Mouse (Mus musculus) right cerebral cortex, adult 2 months (tissue): Measurements from ENCODE around the gene Chmp3.
A peak's percentile ranks its signal among the peaks of the same experiment; 100 is the strongest.

Experiments used
- DNase-seq, 2 experiments: peaks; one replicate each; pipeline ENCODE4 v3.0.0; 2021 to 2022; ENCODE audit warnings: low spot score in 2 of 2

The Chmp3 gene

GRCm38 (mm10) chr6:71543686-71544499, at the start of gene Chmp3:
Chmp3 (plus strand) TSS chr6:71543797.
- peak; percentile 95 to 96 for DNase-seq

DNA sequence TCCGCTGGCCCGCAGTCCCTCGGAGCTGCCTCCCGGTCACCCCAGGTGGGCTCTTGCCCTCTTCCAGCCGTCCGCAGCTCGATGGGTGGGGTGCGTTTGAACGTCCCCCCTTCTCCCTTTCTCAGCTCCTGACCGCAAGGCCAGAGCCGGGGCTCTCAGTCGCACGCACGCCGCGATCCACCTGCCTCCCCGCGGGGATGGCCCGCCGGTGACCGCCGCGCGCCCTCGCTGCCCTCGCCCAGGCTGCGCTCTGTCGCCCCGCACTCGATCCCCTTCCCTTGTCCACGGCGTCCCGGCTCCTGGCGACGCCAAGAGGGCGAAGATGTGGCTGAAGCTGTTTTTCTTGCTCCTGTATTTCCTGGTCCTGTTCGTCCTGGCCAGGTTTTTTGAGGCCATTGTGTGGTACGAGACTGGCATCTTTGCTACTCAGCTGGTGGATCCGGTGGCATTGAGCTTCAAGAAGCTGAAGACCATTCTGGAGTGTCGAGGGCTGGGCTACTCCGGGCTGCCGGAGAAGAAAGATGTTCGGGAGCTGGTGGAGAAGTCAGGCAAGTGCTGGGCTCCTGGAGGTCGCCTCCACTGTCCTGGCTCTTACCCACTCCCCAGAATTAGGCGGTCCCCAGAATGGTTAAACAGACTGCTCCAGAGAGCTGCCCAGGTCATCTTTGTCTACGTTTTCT, 49.1 kb upstream of the Chmp3 start:
- DNase-seq = peak; percentile 36 to 48

GRCm38 (mm10) chr6:71500575-71500974, 43.0 kb upstream of the Chmp3 start:
- no peak for DNase-seq

DNA sequence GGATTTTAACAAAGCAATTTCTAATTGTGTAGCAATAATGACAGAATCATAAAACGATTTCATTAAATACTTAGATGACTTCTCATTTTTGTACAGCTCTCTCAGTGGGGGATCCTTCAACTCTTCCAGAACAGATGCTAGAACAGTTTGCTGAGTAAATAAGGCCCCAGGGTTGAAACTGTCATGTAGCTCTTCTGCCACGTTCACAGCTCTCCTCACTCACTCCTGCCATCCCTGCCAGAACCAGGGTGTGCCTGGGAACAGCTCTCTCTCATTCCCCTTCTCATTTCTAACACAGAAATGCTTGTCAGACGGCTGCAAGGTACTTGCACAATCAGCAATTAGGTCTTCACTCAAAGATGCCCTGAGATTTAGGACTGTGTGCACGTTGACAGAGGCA, 40.6 kb upstream of the Chmp3 start:
- no peak for DNase-seq

- DNase-seq = no peak
Observed at GRCm38 (mm10) chr6:71503670-71504069, 39.9 kb upstream of the Chmp3 start.

DNA sequence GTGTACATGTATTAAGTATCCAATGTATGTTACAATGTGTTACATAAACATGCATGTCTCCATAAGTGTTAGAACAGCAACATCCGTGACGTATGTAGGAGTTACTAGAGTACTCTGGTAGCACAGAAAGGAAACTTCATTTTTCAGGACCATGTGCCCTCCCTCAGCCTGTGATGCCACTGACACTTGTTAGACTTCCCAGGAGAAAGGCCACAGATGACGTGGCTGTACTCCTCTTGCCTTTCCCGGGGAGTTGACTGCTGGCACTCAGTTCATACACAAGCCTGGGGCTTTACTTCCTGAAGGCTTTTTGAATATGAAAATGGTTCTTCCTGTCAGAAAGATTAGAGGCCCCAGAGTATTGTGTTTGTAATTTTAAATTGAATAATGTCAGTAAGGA, 39.5 kb upstream of the Chmp3 start:
- DNase-seq = no peak

GRCm38 (mm10) chr6:71505671-71506070, 37.9 kb upstream of the Chmp3 start:
- no peak for DNase-seq

GRCm38 (mm10) chr6:71519476-71519875, 24.1 kb upstream of the Chmp3 start:
- DNase-seq = no peak

DNA sequence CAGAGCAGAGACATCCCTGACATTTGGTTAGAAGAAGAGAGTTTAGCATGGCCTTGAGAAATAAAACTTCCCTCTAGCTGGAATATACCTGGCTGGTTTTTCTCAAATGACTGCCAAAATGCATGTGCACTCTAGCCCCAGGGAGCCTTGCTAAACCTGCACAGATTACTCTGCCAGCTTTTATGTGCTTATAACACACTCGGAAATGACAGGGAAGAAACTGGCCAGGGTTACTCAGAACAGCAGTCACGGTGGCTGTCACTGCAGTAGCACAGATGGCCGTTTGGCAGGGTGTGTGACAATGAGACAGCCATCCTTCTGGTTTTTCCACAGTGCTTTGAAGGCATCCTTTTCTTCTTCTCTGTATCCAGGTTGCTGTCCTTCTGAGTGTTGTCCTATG, 18.0 kb upstream of the Chmp3 start:
- peak; percentile 38 to 43 for DNase-seq

DNA sequence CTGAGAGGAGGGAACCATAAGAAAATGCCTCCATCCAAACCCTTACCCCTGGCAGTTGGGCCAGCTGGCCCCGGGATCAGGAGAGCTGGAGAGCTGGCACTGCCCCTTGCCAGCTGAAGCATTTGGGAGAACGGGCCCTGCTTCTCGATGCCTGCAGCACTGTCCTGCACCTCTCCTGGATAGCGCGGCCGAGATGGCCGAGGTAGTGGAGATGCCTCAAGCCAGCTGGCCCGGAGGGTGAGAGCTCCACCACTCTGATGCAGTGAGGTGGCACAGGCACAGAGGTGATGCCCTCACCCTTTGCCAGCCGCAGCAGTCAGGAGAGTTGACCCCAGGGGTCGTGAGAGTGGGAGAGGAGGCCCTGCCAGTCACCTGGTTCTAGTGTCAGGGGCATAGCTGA, 16.5 kb upstream of the Chmp3 start:
- DNase-seq = no peak

- no peak for DNase-seq
Observed at GRCm38 (mm10) chr6:71527826-71528225, 15.8 kb upstream of the Chmp3 start.

- no peak for DNase-seq
Observed at GRCm38 (mm10) chr6:71530176-71530575, 13.4 kb upstream of the Chmp3 start.

DNA sequence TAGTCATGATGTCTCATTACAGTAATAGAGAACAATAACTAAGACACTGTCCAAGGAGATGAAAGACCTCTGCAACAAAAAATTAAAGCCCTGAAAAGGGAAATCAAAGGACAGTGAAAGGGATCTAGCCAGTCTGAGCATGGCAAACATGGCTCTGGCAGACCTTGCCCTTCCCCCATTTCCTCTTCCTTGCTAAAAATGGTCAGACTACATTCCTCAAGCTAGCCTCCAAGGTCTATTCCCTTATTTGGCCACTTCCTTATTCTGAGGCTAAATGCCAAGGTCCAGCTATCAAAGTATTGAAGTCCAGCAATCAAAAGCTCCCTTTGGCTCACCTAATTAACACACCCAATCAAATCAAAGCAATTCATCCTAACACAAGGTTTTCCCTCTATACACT, 6.3 kb upstream of the Chmp3 start:
- DNase-seq = no peak

DNA sequence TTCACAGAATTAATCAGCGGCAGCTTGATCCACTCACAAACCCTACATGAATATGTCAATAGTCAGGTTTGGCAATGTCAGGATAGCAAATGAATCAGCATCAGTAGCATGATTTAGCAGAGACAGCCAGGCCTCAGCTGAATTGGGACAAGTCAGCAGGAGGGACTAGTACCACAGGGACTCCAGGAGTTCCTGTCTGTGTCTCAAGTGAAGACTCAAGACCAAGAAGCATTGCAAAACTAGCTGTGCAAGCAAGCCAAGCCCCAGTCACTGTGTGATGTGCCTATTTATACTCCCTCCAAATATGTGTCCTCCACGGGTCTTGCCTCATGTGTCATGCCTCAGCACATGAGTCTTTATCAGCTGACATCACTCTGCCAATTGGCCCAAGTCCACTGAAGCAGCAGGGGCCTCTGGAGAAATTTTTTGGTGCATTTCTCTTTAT, 11.9 kb downstream of the Chmp3 start:
- DNase-seq = no peak

GRCm38 (mm10) chr6:71556826-71557225, 13.2 kb downstream of the Chmp3 start:
- no peak for DNase-seq

GRCm38 (mm10) chr6:71568616-71569015, 25.0 kb downstream of the Chmp3 start:
- DNase-seq = no peak

DNA sequence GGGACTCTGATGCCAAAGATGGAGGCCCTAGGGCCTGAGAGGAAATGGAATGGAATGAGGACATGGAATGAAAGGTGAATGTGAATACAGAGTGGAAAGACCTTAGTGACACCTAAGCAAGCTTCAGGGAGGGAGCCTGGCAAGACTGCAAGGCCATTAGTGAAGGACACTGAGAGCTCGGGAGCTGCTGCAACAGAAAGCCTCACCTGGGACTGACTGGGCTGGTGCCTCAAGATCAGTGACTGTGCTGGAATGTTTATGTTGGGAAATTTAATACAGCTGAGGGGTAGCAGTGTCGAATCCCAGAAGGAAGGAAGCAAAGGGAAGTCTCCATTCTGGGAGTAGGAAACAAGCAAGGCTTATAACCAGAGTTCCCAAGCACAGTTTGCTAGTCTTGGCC, 25.4 kb downstream of the Chmp3 start:
- no peak for DNase-seq

DNA sequence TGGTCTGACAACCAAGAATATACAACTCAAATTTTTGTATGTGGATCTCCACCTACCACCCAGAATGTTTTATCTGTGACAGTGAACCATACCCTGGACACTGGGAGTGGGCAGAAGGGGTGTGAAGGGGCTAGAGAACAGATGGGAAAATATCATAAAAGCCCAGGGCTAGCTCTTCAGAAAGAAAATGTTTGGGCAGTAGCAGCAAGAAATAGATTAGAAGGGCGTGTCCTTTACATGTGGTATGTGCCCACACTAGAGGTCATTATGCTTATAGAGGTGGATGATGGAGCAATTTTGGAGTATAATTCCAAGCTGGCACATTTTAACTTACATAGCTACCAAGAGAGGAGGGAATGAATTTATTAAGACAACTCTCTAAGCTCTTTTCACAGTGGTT, 31.8 kb downstream of the Chmp3 start:
- no peak for DNase-seq

DNA sequence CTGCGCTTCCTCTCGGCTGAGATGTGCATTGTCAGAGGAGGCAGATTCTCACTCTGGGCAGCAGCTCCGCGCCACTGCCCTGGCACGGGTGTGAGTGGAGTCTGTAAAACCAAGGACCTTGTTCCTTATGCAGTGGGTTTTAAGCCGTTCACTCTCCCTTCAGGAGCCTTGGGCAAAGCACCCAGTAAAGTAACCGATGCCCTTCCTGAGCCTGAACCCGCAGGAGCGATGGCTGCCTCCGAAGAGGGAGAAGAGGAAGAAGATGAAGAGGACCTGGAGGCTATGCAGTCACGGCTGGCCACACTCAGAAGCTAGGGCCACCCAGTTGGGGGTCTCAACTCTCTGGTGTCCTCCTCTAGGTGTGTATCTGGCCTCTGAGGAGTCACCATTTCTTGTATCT, 35.9 kb downstream of the Chmp3 start:
- no peak for DNase-seq

DNA sequence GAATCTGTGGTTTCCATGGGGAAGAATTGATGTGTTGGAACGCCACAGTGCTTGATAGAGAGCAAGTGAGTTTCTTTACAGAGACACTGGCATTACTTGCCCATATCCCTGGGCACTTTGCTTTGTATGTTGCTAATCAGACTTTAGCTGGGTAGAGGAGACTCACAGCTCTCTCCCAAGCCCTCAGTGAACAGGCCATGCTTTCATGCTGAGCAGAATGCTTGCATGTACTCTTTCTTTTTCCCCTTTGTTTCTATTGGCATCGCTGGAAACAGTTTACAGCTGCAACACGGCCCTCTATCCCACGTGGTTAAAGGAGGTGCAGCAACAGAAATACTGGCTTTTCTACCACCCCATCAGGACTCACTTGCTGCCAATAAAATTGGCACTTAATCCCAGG, 39.6 kb downstream of the Chmp3 start:
- no peak for DNase-seq

DNA sequence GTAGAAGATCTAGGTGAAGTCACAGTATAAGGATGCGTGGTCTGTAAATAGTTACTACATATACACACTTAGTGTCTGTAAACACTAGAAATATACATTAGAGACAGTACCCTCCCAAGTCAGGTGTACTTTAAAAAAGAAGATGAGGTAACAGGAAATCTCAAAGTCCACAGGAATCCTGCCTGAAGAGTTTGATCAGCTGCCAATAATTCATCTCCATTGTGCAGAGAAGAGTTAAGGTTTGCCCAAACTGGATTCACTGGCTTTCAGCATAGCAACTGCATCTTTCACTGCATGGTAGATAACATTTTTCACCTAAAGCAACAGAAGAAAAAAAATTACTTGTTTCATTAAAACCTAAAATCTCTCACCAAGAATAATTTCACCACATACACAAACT, 45.8 kb downstream of the Chmp3 start:
- no peak for DNase-seq

DNA sequence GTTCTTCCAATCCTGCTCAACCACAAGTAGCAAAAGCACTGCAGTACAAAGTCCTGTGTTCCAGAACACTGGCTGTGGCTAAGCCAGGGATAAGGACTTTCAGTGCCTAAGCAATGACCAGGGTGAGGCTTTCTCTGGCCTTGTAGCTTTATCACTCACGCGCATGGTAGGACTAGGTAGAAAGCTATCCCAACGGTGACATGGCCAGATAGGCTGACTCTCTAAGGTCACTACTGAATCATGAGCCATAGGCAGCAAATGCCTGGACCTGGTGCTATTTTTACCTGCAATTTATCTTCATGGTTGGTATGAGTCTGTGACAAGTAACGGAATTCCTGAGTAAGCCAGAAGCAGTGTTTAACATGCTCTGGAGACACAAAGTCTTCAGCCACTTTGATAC, 46.6 kb downstream of the Chmp3 start:
- DNase-seq = no peak

DNA sequence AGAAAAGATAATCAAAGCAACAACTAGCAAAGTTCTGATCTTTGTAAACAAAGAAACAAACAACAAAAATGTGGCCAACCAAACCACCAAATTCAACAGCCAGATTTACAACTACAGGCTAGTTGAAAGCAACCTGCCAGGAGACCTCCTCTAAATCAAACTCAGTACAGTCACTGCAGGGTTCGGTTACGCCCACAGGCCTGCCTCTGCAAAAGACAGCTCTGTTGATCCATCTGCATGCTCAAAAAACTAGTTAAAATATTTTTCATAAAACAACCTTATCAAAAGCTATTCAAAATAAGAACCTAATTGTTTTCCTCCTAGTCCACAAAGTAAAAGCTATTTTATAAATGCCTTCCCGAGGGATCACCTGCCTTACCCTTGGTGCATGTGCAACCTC, 64.2 kb downstream of the Chmp3 start:
- DNase-seq = peak in 1 of 2 experiments; percentile 40
